Mouse (Mus musculus) small intestine, adult 2 months (tissue): ENCODE measurements around the gene Ecd. TPM values are rescaled to one million over a fixed set of nuclear protein-coding genes. Genes with fewer than 3 reads are reported as not detected.

Experiments used
- H3K27ac ChIP-seq: fragments of 200-500 bp; 2 replicates; pipeline ENCODE4 v1.5.1; 2012; ENCODE audit warnings: low read depth, low read length, control low read depth, inconsistent platforms; ENCODE audit not compliant: insufficient read depth
- H3K27me3 ChIP-seq: fragments of 200-500 bp; 2 replicates; pipeline ENCODE4 v1.6.1; 2012; ENCODE audit warnings: mild to moderate bottlenecking, moderate library complexity, low read length, inconsistent platforms; ENCODE audit not compliant: control insufficient read depth, insufficient read depth
- H3K36me3 ChIP-seq: fragments of 200-500 bp; 2 replicates; pipeline ENCODE4 v1.6.1; 2012; ENCODE audit warnings: mild to moderate bottlenecking, low read length, control low read depth, inconsistent platforms; ENCODE audit not compliant: control insufficient read depth, insufficient read depth
- H3K4me1 ChIP-seq: fragments of 200-500 bp; 2 replicates; pipeline ENCODE4 v1.6.1; 2012; ENCODE audit warnings: low read length, inconsistent platforms, mixed read lengths; ENCODE audit not compliant: control insufficient read depth, insufficient read depth, insufficient read length
- H3K4me3 ChIP-seq: fragments of 200-500 bp; 2 replicates; pipeline ENCODE4 v1.5.1; 2012; ENCODE audit warnings: low read depth, mild to moderate bottlenecking, control low read depth, inconsistent platforms, low read length, moderate library complexity
- CTCF ChIP-seq: fragments of 200-500 bp; IDR thresholded peaks from 2 replicates; pipeline ENCODE4 v1.5.1; 2012; ENCODE audit warnings: low read depth, mild to moderate bottlenecking, control low read depth, inconsistent platforms, low read length, moderate library complexity, mixed read lengths; ENCODE audit not compliant: insufficient replicate concordance, insufficient read length; ENCODE audit errors: extremely low read depth
- WGBS: fragments of 180-500 bp; shearing (Covaris S2); methylation state at CpG from one replicate; pipeline ENCODE4 v1.1.7; 2018; 5-methylcytosine and 5-hydroxymethylcytosine counted together
- polyA plus RNA-seq: library from polyadenylated mRNA; depleted of rRNA; stranded (reverse); fragments of >200 nt; gene quantifications from 2 replicates; pipeline ENCODE4 v1.2.3, GENCODE M21; 2012; rRNA removed

The Ecd gene
- polyA plus RNA-seq, 1 experiment = 8.2 TPM

DNA sequence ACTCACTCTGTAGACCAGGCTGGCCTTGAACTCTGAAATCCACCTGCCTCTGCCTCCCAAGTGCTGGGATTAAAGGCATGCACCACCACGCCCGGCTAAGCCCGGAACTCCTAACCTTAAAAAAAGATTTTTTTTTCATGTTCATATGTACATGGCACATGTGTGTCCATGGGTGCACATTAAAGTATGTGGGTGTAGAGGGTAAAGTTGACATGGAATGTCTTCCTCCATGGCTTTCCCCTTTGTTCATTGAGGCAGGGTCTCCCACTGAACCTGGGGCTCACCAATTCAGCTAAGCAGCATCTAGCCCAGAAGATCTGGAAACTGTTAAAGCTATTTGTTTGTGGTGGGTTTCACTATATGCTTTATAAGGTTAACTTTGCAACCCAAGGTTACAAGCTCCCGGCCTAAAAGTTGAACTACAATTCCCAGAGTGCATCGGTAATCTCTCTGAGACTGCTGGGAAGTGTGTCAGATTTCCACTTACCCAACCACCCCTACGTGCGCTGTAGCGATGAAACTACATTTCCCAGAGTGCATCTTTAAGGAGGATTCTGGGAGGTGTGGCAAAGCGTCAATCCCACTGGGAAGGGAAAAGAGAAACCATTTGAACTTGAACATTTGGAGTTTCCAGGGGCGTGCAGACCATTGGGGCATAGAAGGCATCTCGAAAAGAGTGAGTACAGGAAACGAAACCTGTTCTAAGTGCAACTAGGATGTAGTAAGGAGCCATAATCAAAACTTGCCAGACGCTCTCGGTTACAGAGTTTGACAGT, 53.6 kb downstream of the Ecd start, which contains the start of gene Nudt13:
Gene Nudt13 (plus strand): TSS at position 581 of the 776 bp plus-strand sequence.
- no peaks in the 10 kb centered on the region; the same call in 1 of the 2 replicates for H3K36me3 ChIP-seq
- TF ChIP-seq CTCF = no peak
- H3K27me3 ChIP-seq = no peaks in the 10 kb centered on the region
- 22% methylated on average over 14 of the region's 14 CpGs for WGBS
- H3K4me1 ChIP-seq = peaks cover 4% of the 10 kb centered on the region; the same call in 1 of the 2 replicates
- 0 out of 2 replicates have a peak within 1 kb of the TSS, but pooled peaks have one; percentile 43 for H3K27ac ChIP-seq
- H3K4me3 ChIP-seq = peak within 1 kb of the TSS; percentile 58

DNA sequence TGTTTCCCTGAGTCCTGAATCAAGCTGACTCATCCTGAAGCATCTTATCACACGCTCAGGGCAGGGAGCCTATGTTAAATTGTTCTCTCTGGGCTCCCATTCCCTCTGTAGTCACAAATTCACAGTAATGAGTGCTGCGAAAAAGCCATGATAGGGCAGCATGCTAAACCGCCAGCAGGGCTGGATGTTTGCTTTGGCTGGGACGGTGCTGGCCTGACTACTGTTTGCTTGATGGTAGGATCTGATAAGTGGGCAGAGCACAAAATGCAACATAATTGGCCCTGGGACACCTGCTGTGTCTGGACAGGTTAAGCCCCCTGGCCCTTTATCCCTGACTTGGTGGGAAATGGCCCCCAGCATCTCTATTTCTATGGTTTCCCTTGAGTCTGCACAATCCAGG, 56.5 kb downstream of the Ecd start:
- H3K27ac ChIP-seq = no peak overlapping the region
- WGBS = 19% methylated on average over 4 of the region's 4 CpGs
- H3K4me3 ChIP-seq = no peak overlapping the region
- no peaks in the 10 kb centered on the region for H3K36me3 ChIP-seq
- H3K4me1 ChIP-seq = peaks cover 4% of the 10 kb centered on the region; the same call in 1 of the 2 replicates
- no peak for TF ChIP-seq CTCF
- no peaks in the 10 kb centered on the region for H3K27me3 ChIP-seq

Other genes with a start within 250 kb of the Ecd start
- gene Saysd1, start 209.6 kb downstream of the Ecd start, polyA plus RNA-seq = 5.7 and 8.3 TPM in 2 replicates
- 13.9 and 48.0 TPM in 2 replicates for gene Kcnk5, start 166.3 kb downstream of the Ecd start, polyA plus RNA-seq
- gene Kcnk16, start 78.9 kb downstream of the Ecd start, polyA plus RNA-seq = 0.71 and 1.8 TPM in 2 replicates
- 6.8 and 12.2 TPM in 2 replicates for gene Nudt13, start 53.4 kb downstream of the Ecd start, polyA plus RNA-seq
- gene Fam149b, start within 50 bp of the Ecd start, polyA plus RNA-seq = 9.3 and 17.0 TPM in 2 replicates
- gene Dnajc9, start 40.8 kb upstream of the Ecd start, polyA plus RNA-seq = 15.1 and 21.1 TPM in 2 replicates
- gene Mrps16, start 45.5 kb upstream of the Ecd start, polyA plus RNA-seq = 22.4 and 28.1 TPM in 2 replicates
- not detected in 2 replicates for gene Cfap70, start 104.1 kb upstream of the Ecd start, polyA plus RNA-seq
- gene Anxa7, start 132.0 kb upstream of the Ecd start, polyA plus RNA-seq = 37.3 and 55.7 TPM in 2 replicates
- 0.09 and 0.22 TPM in 2 replicates for gene Mss51, start 148.8 kb upstream of the Ecd start, polyA plus RNA-seq
- 1.7 and 4.7 TPM in 2 replicates for gene Ppp3cb, start 198.5 kb upstream of the Ecd start, polyA plus RNA-seq